Mouse (Mus musculus) liver, adult 2 months (tissue): ENCODE data around the gene 1700067K01Rik.

Experiments used
- CTCF ChIP-seq: fragments of 200-500 bp; IDR thresholded peaks from 2 replicates; pipeline ENCODE4 v1.5.1; 2011; ENCODE audit warnings: low read depth, low read length, control low read depth
- POLR2A ChIP-seq: fragments of 200-500 bp; IDR thresholded peaks from 2 replicates; pipeline ENCODE4 v1.6.1; 2011; ENCODE audit warnings: low read length, control low read depth; ENCODE audit not compliant: insufficient read depth; ENCODE audit errors: extremely low read depth

GRCm38 (mm10) chr8:84002957-84003611 is 1.8 kb downstream of the 1700067K01Rik start:
- no peak for TF ChIP-seq POLR2A
- TF ChIP-seq CTCF, result no peak
